Mouse (Mus musculus) hindbrain, embryonic 11.5 days (tissue): ENCODE measurements around the gene Cwc22. TPM values are rescaled to one million over a fixed set of nuclear protein-coding genes. Genes with fewer than 3 reads are reported as not detected.

Experiments
- ATAC-seq: fragments of 200-750 bp; cut with Nextera tagmentation; 2 replicates; pipeline ENCODE4 v1.8.0; 2017; ENCODE audit warnings: mild to moderate bottlenecking, moderate TSS enrichment, moderate library complexity; ENCODE audit not compliant: low FRiP score
- DNase-seq: peaks from one replicate; pipeline ENCODE4 v3.0.0-alpha.2; 2015; ENCODE audit warnings: low spot score
- H3K27ac ChIP-seq: fragments of 300-500 bp; sonication (generic); 2 replicates; pipeline ENCODE4 v1.5.1; 2014; ENCODE audit warnings: mild to moderate bottlenecking, low read depth, low read length
- H3K27me3 ChIP-seq: fragments of 300-500 bp; sonication (generic); 2 replicates; pipeline ENCODE4 v1.6.1; 2014; ENCODE audit warnings: mild to moderate bottlenecking, low read length, moderate library complexity, mixed read lengths; ENCODE audit not compliant: control insufficient read depth, insufficient read depth
- H3K36me3 ChIP-seq: fragments of 300-500 bp; sonication (generic); 2 replicates; pipeline ENCODE4 v1.6.1; 2014; ENCODE audit warnings: mild to moderate bottlenecking, low read length, moderate library complexity, mixed read lengths; ENCODE audit not compliant: control insufficient read depth, insufficient read depth
- H3K4me1 ChIP-seq: fragments of 300-500 bp; sonication (generic); replicated peaks from 2 replicates; pipeline ENCODE4 v1.6.1; 2014; ENCODE audit warnings: low read length, mixed read lengths; ENCODE audit not compliant: control insufficient read depth, insufficient read depth
- H3K4me2 ChIP-seq: fragments of 300-500 bp; sonication (generic); replicated peaks from 2 replicates; pipeline ENCODE4 v1.6.1; 2014; ENCODE audit warnings: mild to moderate bottlenecking, low read depth, low read length
- H3K4me3 ChIP-seq: fragments of 300-500 bp; sonication (generic); 2 replicates; pipeline ENCODE4 v1.5.1; 2014; ENCODE audit warnings: low read depth, low read length
- H3K9ac ChIP-seq: fragments of 300-500 bp; sonication (generic); 2 replicates; pipeline ENCODE4 v1.6.1; 2014; ENCODE audit warnings: low read depth, low read length
- H3K9me3 ChIP-seq: fragments of 300-500 bp; sonication (generic); 2 replicates; pipeline ENCODE4 v1.6.1; 2016; ENCODE audit warnings: low read length; ENCODE audit not compliant: control insufficient read depth
- WGBS: fragments of 180-500 bp; shearing (Covaris S2); extraction: QIAGEN DNeasy Blood & Tissue Kit; methylation state at CpG from one replicate; pipeline ENCODE4 v1.1.7; 2014; 5-methylcytosine and 5-hydroxymethylcytosine counted together
- polyA plus RNA-seq: library from polyadenylated mRNA; unstranded; fragments of >200 nt; fragmentation: Nextera tagmentation; extraction: Ambion mirVana; gene quantifications from 2 replicates; pipeline ENCODE4 v1.2.1, GENCODE M21; 2014

Cwc22 gene
- polyA plus RNA-seq, 1 experiment from 2014 or later, result 34.8 TPM

- H3K36me3 ChIP-seq, result 0 out of 2 replicates have a peak, but pooled peaks cover 7% of the 10 kb centered on the region
- no peak overlapping the region for H3K4me2 ChIP-seq
- no peak overlapping the region for H3K4me3 ChIP-seq
- no peaks in the 10 kb centered on the region for H3K9me3 ChIP-seq
- no peaks in the 10 kb centered on the region for H3K27me3 ChIP-seq
- no peak overlapping the region for H3K27ac ChIP-seq
- H3K9ac ChIP-seq, result no peak overlapping the region
- H3K4me1 ChIP-seq, result no peaks in the 10 kb centered on the region
- DNase-seq (no peak), ATAC-seq (no peak)
- WGBS, result 96% methylated on average over 9 of the region's 9 CpGs
These were observed 42.2 kb downstream of the Cwc22 start for GRCm38 (mm10) chr2:77903979-77904378.

DNA sequence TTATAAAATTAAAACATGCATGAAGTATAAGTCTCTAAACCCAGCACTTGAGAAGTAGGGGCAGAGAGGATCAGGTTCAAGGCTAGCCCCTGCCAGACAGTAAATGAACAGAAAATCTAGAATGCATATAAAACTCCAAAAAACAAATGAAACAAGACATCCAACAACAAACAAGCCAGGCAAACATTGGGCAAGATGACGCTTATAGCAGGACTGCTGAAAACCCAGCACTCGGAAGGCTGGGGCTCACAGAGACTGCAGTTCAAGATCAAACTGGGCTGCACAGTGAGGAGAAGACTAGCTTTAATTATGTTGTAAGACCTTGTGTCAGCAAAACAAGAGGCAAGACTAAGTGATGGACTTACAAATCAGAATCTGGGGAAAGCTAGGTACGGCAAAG is 43.1 kb downstream of the Cwc22 start:
- H3K27me3 ChIP-seq, result no peaks in the 10 kb centered on the region
- DNase-seq, result no peak
- no peak overlapping the region for H3K27ac ChIP-seq
- 0 out of 2 replicates have a peak, but pooled peaks cover 7% of the 10 kb centered on the region for H3K36me3 ChIP-seq
- H3K9ac ChIP-seq, result no peak overlapping the region
- no peak for ATAC-seq
- H3K4me2 ChIP-seq, result no peak overlapping the region
- no peaks in the 10 kb centered on the region for H3K4me1 ChIP-seq
- WGBS, result 96% methylated on average over 3 of the region's 3 CpGs
- H3K4me3 ChIP-seq, result no peak overlapping the region
- no peaks in the 10 kb centered on the region for H3K9me3 ChIP-seq

DNA sequence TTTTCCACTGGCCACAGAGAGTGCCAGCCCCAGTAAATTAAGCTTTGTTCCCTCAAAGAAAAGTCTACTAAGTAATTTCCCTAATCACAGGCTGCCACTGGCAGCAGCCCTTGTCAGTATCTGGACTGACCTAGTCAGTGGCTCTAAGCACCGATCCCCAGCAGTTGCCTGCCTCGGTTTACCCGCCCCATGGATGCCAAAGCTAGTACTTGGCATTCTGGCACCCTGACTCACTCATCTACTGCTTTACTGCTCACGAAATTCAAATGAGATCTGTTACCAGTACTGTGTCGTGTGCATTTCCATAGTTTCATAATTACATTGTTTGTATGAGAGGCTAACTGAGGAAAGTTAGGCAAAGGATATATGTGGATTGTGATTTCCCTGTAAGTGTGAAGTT is 44.9 kb downstream of the Cwc22 start:
- no peaks in the 10 kb centered on the region for H3K9me3 ChIP-seq
- no peak overlapping the region for H3K4me2 ChIP-seq
- no peaks in the 10 kb centered on the region for H3K4me1 ChIP-seq
- H3K36me3 ChIP-seq, result 0 out of 2 replicates have a peak, but pooled peaks cover 7% of the 10 kb centered on the region
- no peak overlapping the region for H3K9ac ChIP-seq
- ATAC-seq (no peak), DNase-seq (no peak)
- no peaks in the 10 kb centered on the region for H3K27me3 ChIP-seq
- H3K4me3 ChIP-seq, result no peak overlapping the region
- no peak overlapping the region for H3K27ac ChIP-seq
- 95% methylated on average over 5 of the region's 5 CpGs for WGBS

GRCm38 (mm10) chr2:77900741-77901140 is 45.4 kb downstream of the Cwc22 start:
- Histone ChIP-seq H3K4me3 (no peak overlapping the region), H3K36me3 (0 out of 2 replicates have a peak, but pooled peaks cover 7% of the 10 kb centered on the region), H3K9ac (no peak overlapping the region), H3K9me3 (no peaks in the 10 kb centered on the region), H3K27me3 (no peaks in the 10 kb centered on the region), H3K27ac (no peak overlapping the region), H3K4me2 (no peak overlapping the region), H3K4me1 (no peaks in the 10 kb centered on the region)
- ATAC-seq, result no peak
- no peak for DNase-seq
- WGBS, result 94% methylated on average over 5 of the region's 5 CpGs

DNA sequence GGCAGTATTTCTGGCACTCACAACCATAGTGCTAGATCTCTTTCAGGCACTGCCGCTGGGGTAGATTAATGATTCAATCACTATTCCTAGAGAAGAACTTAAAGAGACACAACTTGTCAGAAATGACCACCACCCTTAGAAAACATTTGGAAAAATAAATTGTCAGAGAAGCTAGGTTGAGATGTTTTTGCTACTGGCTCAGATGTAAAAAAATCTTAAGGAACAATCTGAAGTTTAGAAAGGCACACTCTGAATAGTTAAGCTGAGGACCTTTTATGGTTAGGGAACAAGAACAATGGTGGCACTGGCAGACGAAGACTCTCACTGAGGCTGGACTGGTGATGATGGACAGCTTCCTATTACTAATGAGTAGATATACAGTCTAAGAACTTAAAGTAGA is 46.1 kb downstream of the Cwc22 start:
- DNase-seq (no peak), ATAC-seq (no peak)
- WGBS, result 88% methylated on average over 2 of the region's 2 CpGs
- 0 out of 2 replicates have a peak, but pooled peaks cover 7% of the 10 kb centered on the region for H3K36me3 ChIP-seq
- H3K4me1 ChIP-seq, result no peaks in the 10 kb centered on the region
- no peak overlapping the region for H3K4me3 ChIP-seq
- H3K9ac ChIP-seq, result no peak overlapping the region
- no peak overlapping the region for H3K4me2 ChIP-seq
- H3K9me3 ChIP-seq, result no peaks in the 10 kb centered on the region
- H3K27ac ChIP-seq, result no peak overlapping the region
- H3K27me3 ChIP-seq, result no peaks in the 10 kb centered on the region

DNA sequence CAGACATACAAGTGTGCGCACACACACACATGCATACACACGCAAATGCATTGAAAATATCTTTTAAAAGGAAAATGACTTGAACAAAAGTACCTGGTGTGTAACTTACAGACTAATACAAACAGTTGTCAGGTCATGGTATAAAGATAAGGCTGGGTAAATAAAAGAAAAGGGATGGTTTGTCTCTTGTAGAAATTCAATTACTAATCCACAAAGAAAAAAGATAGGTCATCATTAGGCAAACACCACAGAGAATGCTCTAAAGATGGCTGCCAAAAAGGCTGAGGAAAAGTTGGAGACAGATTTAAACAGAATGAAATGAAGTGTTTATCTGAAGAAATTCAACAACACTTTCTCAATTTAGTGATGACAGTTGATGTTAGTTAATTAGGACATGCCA is 47.7 kb downstream of the Cwc22 start:
- Histone ChIP-seq H3K36me3 (peaks cover 10% of the 10 kb centered on the region; the same call in 1 of the 2 replicates), H3K9ac (no peak overlapping the region), H3K4me3 (no peak overlapping the region), H3K4me2 (no peak overlapping the region), H3K4me1 (no peaks in the 10 kb centered on the region), H3K9me3 (no peaks in the 10 kb centered on the region), H3K27me3 (no peaks in the 10 kb centered on the region), H3K27ac (no peak overlapping the region)
- ATAC-seq, result no peak
- 97% methylated on average over 2 of the region's 2 CpGs for whole genome bisulfite sequencing
- DNase-seq, result no peak

DNA sequence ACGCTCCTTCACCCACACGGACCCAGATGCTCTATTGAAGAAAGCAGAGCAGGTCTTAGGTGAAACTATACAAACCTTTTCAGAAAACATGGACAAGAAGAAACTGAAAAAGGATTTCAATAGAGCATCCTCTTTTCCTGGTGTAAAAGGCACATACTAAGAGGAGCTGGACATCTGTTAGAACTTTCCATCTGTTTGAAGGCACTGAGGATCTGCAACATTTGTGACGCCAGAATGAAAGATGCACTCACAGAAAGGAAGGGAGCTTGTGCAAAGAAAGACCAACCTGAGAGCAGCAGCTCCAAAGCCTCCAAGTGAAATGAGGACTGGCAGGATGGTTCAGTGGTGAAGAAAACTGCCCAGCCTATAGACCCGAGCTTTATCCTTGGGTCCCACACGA is 48.2 kb downstream of the Cwc22 start:
- Histone ChIP-seq H3K9me3 (no peaks in the 10 kb centered on the region), H3K27ac (no peak overlapping the region), H3K27me3 (no peaks in the 10 kb centered on the region), H3K4me3 (no peak overlapping the region), H3K4me1 (no peaks in the 10 kb centered on the region), H3K36me3 (peaks cover 7% of the 10 kb centered on the region; the same call in 1 of the 2 replicates), H3K9ac (no peak overlapping the region), H3K4me2 (no peak overlapping the region)
- ATAC-seq, result no peak
- DNase-seq, result no peak
- WGBS, result 84% methylated on average over 5 of the region's 5 CpGs

- ATAC-seq (no peak), DNase-seq (no peak)
- Histone ChIP-seq H3K9me3 (no peaks in the 10 kb centered on the region), H3K9ac (no peak overlapping the region), H3K27ac (no peak overlapping the region), H3K27me3 (no peaks in the 10 kb centered on the region), H3K4me3 (no peak overlapping the region), H3K4me2 (no peak overlapping the region), H3K36me3 (peaks cover 7% of the 10 kb centered on the region; the same call in 1 of the 2 replicates), H3K4me1 (no peaks in the 10 kb centered on the region)
- WGBS, result 83% methylated on average over 3 of the region's 3 CpGs
These were observed 48.6 kb downstream of the Cwc22 start for GRCm38 (mm10) chr2:77897558-77897899.

- Histone ChIP-seq H3K4me2 (no peak overlapping the region), H3K27ac (no peak overlapping the region), H3K9ac (no peak overlapping the region), H3K4me3 (no peak overlapping the region), H3K36me3 (peaks cover 7% of the 10 kb centered on the region; the same call in 1 of the 2 replicates), H3K4me1 (no peaks in the 10 kb centered on the region), H3K27me3 (no peaks in the 10 kb centered on the region), H3K9me3 (no peaks in the 10 kb centered on the region)
- ATAC-seq (no peak), DNase-seq (no peak)
- WGBS, result 93% methylated on average over 12 of the region's 12 CpGs
These were observed 49.2 kb downstream of the Cwc22 start for GRCm38 (mm10) chr2:77896843-77897557.
